Mouse (Mus musculus) regulatory T cell (primary cell): Measurements from ENCODE around the gene Fkbp10.

Source experiments
- in situ Hi-C: fragments of 300-600 bp; cut with MboI, MseI; formaldehyde crosslinking; loops from one replicate; pipeline ENCODE4 v1.15.1; 2025; ENCODE audit warnings: high pct_unique_total_duplicates

Gene Fkbp10

DNA sequence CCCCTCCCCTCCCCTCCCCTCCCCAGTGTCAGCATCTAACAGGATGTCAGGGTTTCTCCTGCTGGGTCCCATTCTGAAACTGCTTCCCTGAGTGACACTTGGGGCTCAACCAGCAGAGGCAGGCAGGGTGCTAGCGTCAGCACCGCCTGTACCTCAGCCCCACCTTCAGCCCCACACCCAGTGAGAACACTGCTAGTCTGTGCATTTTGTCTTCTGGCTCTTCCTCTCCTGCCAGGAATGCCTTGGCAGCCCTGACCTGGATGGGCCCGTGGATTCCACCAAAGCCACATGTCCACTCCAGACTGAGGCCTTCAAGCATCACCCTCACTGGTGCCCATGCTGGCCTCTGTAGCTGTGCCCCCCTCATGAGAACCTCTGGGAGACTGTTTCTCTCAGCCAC, 5.8 kb upstream of the Fkbp10 start:
- in situ Hi-C loops, result loop anchor here (5.0 kb wide), 1 partner anchor 42 kb away; no protein-coding TSS in a partner anchor

DNA sequence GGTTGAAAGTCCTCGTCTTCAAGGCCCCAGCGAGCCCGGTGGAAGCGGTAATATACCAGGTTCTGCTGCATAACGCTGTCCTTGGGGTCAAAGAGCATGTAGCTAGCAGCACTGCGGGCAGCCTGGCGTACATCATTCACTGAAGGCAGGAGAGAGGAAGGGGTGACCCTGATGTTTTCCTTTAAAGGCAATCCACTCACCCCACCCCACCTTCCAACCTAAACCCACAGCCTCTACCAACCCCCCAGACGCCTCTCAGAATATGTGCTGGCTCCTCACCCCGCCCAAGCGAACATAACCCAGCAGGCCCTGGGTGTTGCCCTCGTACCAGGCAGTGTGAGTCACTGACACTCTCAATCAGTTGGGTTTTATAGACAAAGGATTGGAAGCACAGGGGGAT, 3.8 kb upstream of the Fkbp10 start:
- in situ Hi-C loops, result no loop called here

DNA sequence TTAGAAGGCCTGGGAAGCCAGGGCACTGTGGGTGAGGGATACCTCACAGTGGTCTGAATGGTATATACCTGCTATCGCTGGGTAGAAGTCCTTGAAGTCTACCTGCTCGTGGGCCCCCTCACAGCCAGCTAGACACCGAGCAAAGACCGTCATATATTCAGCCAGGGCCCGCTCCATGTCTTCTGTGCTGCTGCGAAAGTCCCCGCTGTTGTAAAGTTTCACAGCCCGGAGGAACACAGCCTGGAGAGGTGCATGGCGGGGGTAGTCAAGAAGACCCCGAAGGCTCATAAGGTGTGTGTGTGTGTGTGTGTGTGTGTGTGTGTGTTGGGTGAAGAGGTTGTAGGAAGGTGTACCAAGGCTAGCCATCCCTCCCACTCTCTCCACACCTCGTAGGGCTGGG, 2.0 kb upstream of the Fkbp10 start:
- in situ Hi-C loops, result no loop called here

DNA sequence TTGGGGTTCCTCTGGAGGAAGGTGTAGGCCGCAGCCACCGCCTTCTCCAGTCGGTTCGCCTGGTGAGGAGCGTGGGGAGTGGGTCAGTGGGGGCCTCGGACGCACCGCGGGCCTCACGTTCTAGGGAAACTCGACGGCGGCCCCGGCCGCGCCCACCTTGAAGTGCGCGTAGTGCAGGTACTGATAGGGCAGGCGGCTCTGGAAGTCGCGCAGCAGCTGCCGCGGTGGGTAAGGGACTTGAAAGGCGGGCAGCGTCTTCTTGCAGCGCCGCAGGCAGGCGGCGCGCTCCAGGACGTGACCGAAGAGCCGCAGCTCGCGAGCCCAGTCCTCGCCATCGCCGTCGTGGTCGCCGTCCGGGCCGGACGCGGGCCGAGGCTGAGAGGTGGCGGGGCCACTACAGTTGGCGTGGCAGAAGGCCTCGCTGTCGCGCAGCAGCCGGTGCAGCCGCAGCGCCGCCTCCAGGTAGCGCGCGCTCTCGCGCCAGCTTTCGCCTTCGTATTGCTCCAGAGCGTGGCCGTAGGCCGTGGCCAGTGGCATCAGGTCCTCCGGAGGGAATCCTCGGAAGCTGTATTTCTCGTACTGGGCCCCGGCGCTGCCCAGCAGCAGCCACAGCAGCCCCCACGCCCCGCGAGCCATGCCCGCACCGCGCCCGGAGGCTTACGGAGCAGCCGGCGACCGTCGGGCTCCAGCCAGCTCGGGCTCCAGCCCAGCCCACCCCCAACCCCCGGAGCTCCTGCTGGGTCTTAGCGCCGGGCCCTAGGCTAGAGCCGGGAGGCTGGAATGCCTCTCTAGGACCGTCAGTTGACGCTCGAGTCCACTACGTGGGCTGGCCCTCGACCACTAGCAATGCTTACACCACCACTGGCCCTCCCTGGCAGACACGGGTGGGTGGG, 1.2 kb upstream of the Fkbp10 start, which contains the start of gene P3h4:
TSS of gene P3h4 (minus strand) at position 816 of the 893 bp plus-strand sequence.
- in situ Hi-C loops, result no loop called here

DNA sequence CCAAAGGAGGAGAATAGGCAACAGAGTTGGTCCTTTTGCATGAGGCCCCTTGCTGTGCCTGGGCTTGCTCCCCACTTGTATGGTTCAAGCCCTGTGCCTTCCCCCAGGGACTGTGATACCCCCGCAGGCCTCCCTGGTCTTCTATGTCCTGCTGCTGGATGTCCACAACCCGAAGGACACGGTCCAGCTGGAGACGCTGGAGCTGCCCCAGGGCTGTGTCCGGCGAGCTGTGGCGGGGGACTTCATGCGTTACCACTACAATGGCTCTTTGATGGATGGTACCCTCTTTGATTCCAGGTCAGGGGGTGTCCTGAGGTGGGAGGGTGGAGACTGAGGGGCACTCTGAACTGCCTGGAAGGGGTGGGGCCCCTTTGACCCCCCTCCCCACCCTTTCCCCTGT, 6.0 kb downstream of the Fkbp10 start:
- in situ Hi-C loops, result no loop called here

DNA sequence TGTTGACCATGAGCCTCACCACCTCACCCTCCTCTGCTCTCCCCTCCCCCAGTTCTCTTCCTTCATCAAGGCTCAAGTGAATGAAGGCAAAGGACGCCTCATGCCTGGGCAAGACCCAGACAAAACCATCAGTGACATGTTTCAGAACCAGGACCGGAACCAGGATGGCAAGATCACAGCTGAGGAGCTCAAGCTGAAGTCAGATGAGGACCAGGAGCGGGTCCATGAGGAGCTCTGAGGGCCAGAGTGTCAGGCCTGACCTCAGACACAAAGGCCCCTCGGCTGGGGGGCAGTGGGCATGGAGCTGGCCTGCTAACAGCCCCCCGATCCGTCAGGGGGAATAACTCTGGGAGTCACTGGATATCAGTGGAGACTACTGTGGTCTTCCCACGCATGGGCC, 8.3 kb downstream of the Fkbp10 start:
- in situ Hi-C loops, result no loop called here

DNA sequence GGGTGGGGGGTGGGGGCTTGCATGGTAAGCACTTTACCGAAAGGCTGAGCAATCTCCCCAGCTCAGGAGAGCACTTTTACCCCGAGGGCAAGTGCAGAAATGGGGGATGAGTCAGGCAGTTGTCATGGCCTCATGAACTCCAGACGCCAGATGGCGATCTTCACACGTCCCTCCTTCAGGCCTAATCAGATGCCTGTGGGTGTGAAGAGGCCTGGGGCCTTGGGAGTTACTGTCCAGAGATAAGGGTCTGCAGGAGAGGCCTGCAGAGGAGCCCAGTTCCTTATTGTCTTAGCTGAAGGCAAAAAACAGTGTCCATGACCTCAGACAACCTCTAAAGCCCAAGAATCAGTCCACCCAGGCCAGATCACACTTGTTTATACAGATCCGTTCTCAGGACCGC, 10.4 kb downstream of the Fkbp10 start:
- in situ Hi-C loops, result no loop called here

DNA sequence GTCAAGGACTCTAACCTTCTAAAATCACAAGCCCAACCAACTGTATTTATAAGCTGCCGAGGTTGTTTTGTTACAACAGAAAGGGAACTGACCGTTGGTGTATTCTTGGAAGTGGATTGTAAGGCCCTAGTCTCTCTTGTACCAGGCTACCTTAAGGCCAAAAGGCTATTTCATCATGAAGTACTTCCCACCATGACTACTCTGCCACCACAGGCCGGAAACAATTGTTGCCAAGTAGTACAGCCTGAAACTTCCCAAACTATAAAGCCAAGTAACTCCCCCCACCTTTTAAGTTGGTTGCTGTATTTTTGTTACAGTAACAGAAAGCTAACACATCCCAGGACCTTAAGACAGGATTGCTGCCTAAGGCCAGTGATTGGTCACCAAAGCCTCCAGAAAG, 11.3 kb downstream of the Fkbp10 start:
- in situ Hi-C loops, result no loop called here

DNA sequence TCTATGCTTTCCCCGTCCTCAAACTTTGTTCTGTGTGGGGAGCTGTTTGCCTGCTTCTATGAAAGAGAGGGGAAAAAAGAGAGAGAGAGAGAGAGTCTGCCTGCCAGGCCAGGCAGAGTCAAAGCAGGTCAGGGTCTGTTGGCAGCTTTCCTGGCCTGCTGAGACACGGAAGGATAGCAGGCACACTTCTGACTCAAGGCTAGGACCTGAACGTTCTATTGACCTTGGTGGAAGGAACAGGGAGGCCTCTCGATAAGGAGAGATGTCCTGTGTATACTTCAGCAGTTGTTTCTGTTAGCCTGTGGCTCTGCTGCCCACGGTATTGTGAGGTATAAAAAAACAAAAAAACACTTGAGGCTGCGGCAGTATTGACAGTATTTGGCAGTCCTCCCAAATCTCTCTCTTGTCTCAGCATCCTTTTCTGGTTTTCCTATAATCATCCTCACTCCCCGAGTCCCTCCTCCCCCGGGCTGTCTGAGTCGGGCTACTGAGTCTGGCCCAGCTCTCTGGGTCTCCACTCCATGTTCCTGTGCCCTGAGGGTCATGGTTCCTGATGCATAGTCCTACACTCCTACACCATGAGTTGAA, 13.2 kb downstream of the Fkbp10 start:
- in situ Hi-C loops, result no loop called here

DNA sequence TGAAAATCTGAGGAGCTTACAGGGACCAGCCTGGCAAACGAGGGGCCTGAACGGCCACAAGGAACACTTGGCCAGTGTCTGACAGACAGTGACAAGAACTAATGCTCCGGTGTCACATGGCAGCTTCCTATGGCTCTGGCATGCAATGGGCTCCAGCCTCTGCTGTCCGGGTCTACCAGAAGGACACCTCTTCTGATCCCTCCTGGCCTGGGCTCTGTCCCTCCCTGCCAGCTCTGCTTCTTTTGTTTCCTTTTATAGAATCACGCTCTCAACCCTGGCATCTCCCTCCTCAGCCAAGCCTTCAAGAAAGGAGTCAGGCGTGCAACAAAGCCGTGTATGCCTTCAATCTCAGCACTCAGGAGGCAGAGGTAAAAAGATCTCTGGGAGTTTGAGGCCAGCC, 14.6 kb downstream of the Fkbp10 start:
- in situ Hi-C loops, result no loop called here

DNA sequence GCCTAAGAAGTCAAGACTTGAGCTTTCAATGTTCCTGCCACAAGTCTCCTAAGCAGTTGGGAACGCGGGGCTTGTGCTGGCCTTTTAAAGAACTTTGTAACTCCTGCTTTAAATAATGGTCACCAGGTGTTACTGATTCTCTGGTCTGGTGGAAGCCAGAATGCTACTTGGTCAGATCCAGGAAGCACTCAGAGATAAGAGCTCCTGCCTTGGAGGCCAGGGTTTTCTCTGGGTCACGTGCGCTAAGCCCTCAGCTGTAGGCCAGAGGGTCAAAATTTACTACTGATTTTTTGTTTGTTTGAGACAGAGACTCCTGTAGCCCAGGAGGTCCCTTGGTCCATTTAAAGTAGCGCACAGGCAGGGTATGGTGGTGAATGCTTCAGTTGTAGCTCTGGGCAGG, 16.5 kb downstream of the Fkbp10 start:
- in situ Hi-C loops, result no loop called here

DNA sequence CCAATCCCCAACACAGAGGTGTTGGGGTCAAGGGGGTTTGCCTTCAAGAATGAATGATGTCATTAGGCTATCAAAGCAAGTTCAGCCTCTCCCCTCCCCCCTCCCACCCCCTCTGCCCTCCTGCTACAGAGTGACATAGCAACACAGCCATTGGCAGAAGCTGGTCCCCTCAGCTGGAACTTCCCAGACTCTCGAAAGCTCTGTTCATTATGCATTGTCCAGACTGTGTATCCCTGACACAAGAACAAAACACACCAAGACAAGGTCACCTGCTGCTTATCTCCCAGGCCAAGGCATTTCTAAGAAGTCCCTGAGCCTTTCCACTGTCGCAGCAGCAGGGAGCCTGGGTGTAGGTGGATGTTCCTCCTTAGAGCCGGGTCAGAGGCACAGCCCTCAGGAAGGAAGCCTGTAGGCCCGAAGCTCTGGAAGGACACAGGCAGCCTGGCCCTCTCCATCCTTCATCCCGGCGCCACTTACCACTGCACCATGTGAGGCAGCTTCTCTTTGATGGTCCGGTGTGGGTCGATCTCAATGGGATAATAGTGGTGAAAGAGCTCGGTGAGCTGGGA, 20.3 kb downstream of the Fkbp10 start:
- in situ Hi-C loops, result no loop called here

DNA sequence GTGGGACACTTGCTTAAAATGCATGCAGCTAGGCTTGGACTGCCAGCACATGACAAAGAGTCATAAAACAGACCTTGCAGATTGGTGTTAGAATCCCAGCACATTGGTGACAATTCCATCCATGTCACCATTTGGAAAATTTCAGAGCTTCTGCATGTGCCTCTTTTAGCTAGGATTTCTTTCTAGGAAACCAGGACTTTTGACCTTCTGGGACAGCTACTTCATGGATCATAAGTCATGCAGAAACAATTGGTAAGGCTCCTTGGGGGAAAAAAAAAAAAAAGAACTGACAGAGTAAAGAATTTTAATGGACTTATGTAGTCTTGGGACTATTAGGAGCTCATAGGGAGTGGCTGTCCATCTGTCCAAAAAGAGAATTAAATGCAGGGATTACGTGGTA, 22.4 kb downstream of the Fkbp10 start:
- in situ Hi-C loops, result no loop called here

DNA sequence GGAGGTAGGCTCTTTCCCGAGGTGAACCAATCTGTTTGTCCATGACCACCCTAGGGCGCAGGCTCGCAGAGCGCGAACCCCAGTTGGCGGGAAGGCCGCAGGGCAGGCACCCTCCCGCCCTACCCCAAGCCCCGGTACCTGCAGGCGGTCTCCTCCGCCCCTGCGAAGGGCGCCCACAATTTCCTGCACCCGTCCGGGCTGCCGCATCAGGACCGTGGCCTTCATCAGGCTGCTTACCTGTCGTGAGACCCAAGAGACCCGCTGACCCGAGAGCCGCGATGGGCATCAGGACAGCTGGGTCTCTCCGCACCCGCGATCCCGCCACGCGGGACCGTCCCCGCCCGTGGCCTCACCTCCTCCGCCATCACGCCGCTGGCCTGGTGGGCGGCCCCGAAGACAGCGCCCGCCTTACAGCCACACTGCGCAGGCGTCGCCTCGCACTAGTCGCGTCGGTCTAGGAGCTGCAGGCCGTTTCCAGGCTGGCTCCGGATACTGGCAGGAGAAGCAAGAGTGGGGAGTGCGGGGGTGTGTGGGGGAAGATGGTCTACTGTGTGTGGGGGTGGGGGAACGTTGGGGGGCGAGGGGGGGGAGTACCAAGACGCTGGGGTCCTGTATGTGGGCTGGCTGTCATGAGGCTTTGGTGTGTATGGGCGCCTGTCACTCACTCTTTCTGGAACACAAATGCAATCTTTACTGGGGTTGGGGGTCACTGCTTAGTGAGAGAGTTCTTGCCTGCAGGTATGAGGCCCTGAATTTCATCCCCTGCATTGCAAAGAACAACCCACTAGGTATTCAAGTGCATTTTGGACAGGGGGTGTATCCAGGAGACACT, 25.4 kb downstream of the Fkbp10 start:
- in situ Hi-C loops, result no loop called here

DNA sequence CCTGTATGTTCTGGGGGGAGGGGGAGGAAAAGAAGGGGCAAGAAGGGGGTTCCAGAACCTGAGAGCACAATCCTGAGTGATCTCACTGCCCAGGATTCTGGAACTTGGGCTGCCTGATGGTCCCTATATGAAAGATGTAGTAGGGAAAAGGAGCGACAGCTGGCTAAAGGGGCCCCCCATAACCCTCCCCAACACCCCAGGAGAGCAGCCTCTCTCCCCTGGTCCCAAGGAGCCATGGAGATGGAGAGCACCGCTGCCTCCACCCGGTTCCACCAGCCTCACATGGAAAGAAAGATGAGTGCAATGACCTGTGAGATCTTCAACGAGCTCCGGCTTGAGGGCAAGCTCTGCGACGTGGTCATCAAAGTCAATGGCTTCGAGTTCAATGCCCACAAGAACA, 26.3 kb downstream of the Fkbp10 start, which contains the start of the genes Nt5c3b and Klhl10:
TSS of gene Nt5c3b (minus strand) at position 12 of the 400 bp plus-strand sequence.
TSS of gene Klhl10 (plus strand) at position 121 of the 400 bp plus-strand sequence.
- in situ Hi-C loops, result no loop called here

DNA sequence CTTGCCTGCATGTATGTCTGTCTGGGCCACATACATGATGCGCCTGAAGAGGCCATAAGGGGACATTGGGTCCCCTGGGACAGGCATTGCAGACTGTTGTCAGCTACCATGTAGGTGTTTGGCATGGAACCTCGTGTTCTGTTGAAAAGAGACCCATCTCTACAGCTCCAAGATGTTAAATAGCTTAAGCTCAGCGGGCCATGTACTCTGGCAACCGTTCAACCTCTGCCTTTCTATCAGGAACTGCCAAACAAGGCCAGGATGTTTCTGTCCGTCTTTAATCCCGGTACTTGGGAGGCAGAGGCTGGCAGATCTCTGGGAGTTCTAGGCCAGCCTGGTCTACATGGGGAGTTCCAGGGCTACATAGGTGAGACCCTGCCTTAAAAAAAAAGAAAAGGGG, 27.1 kb downstream of the Fkbp10 start:
- in situ Hi-C loops, result no loop called here

DNA sequence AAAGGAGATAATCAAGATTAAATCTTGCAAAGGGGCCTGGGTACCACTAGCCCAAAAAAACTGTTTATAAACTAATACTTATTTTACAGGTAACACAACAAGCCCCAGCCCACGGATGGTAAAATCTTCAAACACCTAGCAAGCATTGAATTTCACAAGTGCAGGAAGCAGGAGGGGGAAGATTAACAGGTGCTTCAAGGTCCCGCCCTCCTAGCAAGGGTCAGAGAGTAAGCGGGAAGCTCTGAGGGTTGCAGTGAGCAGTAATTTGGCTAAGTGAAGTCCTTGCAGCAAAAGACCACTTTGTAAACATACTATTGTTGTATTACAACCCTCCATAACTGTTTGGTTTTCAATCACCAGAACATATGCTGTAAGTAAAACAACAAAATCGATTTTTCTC, 41.8 kb downstream of the Fkbp10 start:
- in situ Hi-C loops, result no loop called here

DNA sequence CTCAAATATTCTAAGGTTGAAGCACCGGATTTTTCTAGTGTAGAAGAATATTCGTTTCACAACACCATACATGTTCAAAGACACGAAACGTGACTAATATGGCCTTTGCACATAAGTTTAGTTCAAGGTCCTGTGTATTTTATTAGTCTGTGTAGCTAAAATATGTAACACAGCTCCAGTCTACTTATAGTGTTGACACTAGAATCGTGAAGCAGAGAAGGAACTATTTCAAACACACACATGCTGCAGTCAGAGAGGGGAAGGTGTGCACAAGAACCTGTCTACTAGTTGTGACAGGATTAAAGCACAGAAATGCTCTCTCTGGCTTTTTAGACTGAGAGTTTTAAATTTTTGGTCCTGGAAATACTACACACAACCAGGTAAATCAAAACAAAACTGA, 42.2 kb downstream of the Fkbp10 start:
- in situ Hi-C loops, result no loop called here

DNA sequence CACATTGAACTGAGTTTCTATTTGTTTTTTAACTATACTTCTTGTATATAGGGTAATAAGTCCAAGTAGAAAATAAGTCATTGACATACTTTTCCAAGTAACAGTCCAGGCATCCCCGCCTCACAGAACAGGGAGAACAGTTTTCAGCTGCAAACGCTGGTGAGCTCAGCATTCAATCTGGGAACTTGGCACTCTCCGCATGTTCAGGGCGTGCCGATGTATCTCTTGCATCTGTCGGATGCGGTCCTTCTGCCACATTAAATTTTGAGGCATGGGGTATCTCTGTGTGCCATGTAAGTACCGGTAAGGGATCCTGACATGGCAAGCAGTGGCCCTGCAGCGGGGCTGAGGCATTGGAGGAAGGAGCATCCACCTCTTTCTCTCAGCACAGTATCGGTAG, 47.2 kb downstream of the Fkbp10 start:
- in situ Hi-C loops, result no loop called here

DNA sequence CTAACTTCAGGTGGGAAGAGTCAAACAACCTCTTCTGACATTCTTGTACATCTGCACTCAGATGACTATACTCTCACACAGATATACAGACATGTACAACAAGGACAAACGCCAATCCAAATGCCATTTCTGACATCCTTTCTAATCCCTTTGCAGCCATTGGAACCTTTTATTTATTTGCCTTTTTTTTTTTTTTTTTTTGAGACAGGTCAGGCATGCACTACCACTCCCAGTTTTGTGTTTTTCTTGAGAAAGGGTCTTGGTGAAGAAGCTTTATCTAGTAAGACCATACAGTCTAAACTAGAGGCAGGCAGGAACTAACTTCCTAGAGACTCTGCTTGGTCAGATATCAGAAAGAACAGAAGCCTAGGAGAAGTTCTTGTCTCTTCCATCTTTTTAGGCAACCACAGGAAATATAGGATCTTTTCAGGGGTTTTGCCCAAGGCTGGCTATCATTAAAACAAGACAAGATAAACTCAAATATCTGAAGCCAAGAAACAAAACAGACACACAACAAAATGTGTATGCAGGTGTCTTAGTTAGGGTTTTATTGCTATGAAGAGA, 49.8 kb downstream of the Fkbp10 start:
- in situ Hi-C loops, result no loop called here

DNA sequence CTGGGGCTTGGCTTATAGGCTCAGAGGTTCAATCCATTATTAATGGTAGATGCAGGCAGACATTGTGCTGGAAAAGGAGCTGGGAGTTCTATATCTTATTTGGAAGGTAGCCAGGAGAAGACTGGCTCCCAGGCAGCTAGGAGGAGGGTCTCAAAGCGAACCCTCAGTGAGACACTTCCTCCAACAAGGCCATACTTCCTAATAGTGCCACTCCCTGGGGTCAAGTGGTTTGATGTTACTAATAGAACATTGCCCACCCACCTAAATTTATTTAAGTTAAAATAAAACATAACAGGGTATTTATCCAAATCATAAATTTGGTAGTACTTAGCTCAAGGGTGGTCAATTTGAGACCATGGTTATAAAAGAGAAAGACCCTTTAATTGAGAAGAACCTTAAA, 50.3 kb downstream of the Fkbp10 start:
- in situ Hi-C loops, result no loop called here
